Mouse (Mus musculus) layer of hippocampus, adult 9-10 months (tissue): ENCODE results near the gene Krt26.

Experiments
- DNase-seq: peaks from one replicate; pipeline ENCODE4 v3.0.0; 2022; ENCODE audit warnings: low spot score

The Krt26 gene

DNA sequence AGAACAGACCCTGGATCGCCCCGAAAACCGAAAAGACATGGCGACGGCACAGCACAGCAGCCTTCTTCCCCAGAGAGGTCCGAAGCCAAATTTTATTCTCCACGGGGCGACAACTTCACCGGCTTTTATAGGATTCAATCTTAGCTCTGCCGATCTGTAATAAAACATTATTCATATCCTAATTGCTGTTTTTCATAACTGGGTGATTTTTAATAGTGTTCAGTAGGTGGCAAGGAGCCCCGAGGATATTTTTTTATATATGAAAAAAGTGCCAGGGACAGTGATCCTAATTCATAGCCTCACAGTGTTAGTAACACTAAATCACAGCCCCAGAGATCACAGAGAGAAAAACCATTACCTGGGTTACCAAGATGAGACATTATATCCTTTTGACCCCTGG is at the start of gene Krt26:
Gene Krt26, minus strand, starts transcription at position 101 of the 400 bp plus-strand sequence.
- no peak for DNase-seq

DNA sequence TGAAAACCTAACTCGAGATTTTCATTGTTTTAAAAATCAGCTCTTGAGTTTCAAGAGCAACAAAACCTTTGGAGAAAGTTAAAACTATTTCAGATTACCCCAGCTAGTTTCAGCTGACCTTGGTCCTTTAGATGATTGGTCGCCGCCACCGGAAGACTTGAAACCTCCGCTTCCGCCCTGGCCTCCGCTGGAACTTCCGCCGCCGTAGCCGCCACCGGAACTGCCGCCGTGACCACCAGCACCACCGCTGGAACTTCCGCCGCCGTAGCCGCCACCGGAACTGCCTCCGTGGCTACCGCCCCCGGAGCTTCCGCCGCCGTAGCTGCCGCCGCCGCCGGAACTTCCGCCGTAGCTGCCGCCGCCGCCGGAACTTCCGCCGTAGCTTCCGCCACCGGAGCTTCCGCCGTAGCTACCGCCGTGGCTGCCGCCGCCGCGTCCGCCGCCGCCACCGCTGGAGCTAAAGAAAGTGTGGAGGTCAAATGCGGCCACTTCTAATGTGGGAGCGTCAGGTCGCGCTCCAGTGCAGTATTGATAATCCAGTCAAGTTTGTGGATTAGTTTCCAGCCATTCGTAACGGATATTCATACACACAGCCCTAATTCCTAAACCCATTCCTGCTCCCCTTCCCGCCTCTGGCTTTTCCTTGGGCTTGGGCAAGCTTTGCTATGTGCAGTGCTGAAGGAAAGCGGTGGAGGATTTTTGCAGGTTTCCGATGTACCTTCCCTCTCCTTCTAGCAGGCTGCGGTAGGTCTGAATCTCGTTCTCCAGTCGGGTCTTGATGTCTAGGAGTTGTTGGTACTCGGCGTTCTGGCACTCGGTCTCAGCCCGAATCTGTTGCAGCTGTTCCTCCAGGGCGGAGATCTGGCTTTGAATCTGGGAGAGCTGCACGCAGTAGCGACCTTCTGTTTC is 48.3 kb upstream of the Krt26 start:
- DNase-seq: peak; percentile 50

GRCm38 (mm10) chr11:99379568-99379967 is 41.8 kb upstream of the Krt26 start:
- DNase-seq: peak; percentile 75

GRCm38 (mm10) chr11:99374803-99375202 is 37.0 kb upstream of the Krt26 start, which contains the start of gene Krt28:
TSS of gene Krt28 (minus strand) at chr11:99374903.
- DNase-seq: no peak

- no peak for DNase-seq
These were observed 32.2 kb upstream of the Krt26 start for GRCm38 (mm10) chr11:99369853-99370451.

DNA sequence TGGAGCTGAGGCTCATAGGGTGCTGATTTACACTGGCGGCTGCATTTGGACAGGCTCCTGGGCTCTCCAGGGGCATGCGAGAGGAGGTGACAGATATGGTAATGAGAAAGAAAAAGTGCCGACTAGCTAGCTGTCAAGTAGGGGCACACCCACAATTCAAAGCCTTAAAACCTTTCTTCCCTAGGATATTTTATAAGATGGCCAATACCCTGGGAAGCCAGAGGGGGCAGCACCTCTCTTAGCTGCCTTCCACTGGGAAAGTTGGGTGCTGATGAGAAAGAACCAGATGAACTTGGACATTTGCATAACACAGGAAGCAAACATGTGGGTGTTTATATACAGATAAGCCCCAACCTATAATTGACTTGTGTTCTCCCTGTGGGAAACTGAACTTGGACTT is 31.5 kb upstream of the Krt26 start:
- no peak for DNase-seq

GRCm38 (mm10) chr11:99366791-99367190 is 29.0 kb upstream of the Krt26 start:
- DNase-seq: no peak

DNA sequence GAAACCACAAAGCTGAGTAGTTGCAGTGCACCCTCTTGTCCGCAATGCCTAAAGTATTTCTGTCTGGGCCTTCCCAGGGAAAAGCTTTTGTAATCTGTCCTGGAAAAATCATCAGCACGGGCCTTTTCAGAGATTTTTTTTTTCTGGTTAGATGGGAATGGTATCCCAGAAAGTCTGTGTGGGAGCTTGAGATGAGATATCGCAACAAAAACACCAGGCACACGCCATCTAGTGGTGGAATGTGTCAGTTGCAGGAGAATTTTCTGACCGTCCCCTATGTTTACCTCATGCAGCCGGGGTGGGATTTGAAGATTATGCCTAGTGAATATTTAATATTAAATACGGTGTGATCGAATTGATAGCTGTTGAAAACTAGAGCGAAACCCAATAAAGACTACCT is 26.6 kb upstream of the Krt26 start:
- peak; percentile 38 for DNase-seq

DNA sequence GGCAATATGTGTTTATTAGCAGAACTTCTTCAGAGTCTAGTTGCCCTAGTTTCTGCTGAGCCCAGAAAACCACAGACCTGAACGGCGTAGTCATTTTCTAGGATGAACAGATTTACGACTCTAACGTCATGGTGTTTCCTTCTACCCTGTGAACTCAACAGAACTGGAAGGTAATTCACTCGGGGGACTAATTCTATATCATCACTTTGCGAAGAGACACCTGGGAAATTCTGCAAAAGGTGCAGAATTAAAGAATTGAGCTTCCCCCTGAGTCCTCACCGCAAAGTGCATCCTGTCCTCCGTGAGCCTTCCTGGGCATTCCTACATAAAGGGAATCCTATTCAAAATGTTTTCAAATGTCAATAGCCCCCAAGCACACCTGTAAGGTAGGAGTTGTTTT is 23.7 kb upstream of the Krt26 start:
- no peak for DNase-seq

DNA sequence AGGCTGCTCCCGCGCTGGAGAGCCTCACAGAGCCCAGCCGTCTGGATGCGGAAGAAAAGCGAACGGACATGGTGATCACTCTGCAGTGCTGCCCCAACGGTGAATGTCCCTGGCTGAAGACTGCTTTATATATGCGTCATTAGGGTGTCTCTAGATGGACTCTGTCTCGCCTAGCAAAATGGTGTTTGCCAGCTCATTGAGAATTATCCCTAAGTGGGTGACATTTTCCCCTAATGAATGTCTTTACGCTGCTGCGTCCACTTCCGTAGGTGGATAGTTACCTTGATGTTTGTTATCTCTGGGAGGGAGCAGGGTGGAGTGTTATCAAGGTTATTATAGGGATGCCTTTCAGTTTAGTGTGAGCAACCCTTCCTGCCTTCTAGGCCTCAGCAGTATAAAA is 13.2 kb upstream of the Krt26 start, which contains the start of gene Krt27:
Gene Krt27, minus strand, starts transcription at position 101 of the 400 bp plus-strand sequence.
- no peak for DNase-seq

DNA sequence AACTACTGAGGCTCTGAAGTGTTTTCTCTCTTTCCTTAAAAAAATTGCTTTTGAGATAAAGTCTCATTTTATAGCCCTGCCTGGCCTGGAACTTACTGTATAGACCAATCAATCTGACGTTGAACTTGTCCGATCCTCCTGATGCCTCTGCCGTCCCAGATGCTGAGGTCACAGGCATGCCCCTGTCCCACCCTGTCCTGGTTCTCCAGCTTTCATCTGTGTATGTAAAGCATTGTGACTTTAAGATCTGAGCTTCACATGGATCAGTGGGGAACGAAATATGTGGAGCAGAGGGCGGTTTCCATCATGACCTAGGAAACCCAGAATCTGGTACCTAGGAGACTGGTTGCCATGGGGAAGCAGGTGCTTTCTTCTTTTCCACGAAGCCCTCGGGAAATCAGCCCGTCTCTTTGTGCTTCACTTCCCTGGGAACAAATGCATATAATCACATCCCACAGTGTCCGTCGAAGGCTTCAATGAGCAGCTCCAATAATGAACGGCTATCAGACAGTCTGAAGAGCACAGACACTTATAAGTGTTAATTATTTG is 1.6 kb upstream of the Krt26 start:
- DNase-seq: no peak

DNA sequence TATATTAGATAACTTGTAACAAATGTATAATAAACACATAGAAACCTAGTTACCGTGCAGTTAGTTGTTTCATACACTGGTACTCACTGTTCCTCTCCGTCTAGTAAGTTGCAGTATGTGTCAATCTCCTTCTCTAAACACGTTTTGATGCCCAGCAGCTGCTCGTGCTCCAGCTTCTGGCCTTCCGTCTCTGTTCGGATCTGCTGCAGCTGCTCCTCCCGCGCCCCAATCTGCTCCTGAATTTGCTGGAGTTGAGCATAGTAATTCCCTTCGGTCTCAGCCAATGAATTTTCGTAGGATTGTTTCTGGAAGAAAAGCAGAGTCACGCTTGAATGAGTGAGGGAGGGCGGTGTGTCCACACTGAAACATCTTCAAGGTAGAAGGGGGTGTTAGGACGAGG is 4.3 kb downstream of the Krt26 start:
- peak; percentile 62 for DNase-seq

- no peak for DNase-seq
These were observed 8.1 kb downstream of the Krt26 start for GRCm38 (mm10) chr11:99329655-99330054.

GRCm38 (mm10) chr11:99322851-99323250 is 14.9 kb downstream of the Krt26 start, which contains the start of gene Krt25:
TSS of gene Krt25 (minus strand) at chr11:99322951.
- DNase-seq: no peak

DNA sequence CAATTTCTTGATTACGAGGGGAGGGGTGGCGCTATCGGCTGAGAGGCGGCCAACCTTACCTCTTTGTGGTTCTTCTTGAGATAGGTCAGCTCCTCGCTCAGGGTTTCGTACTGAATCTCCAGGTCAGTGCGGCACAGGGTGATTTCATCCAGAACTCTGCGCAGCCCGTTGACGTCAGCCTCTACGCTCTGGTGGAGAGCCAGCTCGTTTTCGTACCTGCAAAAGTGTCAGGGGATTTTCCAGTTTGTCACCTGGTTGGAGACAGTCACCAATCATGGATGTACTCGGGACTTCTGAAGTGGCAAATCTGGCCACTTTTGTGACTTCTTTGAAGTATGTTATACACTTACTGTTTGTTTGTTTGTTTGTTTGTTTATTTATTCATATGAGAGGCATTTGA is 16.7 kb downstream of the Krt26 start:
- DNase-seq: no peak

- no peak for DNase-seq
These were observed 18.6 kb downstream of the Krt26 start for GRCm38 (mm10) chr11:99319127-99319526.

DNA sequence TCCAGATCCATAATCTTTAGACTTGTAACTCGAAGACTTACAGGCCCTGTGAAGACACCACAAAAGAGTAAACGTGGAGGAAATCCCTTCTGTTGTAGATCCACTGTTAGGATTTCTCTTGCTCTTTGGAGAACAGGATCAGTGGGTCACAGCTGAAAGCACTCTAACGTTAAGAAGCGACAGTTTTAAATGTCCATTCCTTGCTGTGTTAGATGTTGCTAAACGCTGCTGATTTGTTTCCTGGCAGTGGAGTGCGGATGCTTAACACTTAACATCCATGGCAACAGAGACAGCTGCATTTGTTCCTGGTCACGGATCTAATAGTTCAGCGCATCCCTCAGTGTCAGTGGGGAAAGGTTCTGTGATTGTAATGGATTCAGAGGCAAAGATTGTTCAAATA is 21.2 kb downstream of the Krt26 start:
- DNase-seq: no peak

- DNase-seq: no peak
These were observed 23.2 kb downstream of the Krt26 start for GRCm38 (mm10) chr11:99314594-99314993.

GRCm38 (mm10) chr11:99310882-99311281 is 26.9 kb downstream of the Krt26 start:
- DNase-seq: no peak

DNA sequence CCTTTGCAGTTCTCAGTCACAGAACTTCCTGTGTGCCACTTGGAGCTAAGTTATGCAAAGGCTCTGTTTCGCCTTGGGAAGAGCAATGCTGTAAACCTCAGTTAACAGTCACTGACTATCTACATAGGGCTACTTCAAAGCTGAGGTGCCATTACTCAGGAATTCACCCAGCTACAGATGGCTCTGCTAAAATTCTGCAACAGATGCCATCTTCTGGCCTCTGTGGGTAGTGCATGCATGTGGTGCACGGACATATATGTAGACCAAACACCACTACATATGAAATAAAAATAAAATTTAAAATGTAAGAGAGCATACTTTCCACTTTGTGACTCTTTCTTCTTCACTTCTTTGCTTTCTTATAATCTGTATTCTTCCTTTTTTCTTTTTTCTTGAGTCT is 30.2 kb downstream of the Krt26 start:
- DNase-seq: peak; percentile 38

- no peak for DNase-seq
These were observed 42.7 kb downstream of the Krt26 start for GRCm38 (mm10) chr11:99295039-99295438.

DNA sequence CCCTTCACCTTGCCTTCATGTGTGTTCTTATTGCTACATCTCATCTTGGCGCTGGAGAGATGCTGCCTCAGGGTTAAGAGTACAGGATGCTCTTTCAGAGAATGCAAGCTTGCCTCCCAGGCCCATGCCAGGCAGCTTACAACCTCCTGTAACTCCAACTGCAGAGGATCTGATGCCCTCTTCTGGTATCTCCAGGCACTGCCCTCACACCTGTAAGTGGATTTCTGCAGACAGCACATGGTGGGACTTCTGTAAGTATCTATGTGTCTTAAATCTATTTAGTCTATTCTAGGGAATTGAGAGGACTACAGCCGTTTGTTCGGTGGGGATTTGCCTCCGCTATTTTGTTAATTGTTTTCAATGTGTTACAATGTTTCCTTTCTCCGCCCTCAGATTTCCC is 44.9 kb downstream of the Krt26 start:
- DNase-seq: no peak

DNA sequence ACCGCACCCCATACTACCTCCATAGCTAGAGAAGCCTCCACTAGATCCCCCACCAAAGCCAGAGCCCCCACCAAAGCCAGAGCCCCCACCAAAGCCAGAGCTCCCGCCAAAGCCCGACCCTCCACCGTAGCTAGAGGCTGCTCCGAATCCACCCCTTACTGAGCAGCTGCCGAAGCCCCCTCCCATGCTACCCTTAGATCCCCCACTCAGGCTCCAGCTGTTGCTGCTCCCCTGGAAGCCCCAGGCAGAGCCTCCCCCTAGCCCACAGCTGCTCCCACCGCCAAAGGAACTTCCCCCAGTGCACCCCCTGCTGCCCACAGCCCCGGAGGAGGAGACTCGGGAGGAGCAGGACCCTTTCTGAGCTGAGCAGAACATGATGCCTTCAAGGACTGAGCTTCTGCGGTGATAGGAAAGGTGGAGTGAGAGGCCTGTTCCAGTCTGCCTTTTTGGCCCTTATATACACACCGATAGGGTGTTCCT is 52.9 kb downstream of the Krt26 start, which contains the start of gene Krt24:
Gene Krt24, minus strand, starts transcription at position 430 of the 480 bp plus-strand sequence.
- no peak for DNase-seq
